Mouse (Mus musculus) T-helper 1 cell (primary cell): ENCODE data around the gene Ccdc85b.

ENCODE experiments used
- in situ Hi-C: fragments of 300-600 bp; cut with MboI, MseI; formaldehyde crosslinking; loops from one replicate; pipeline ENCODE4 v1.15.1; 2025; ENCODE audit warnings: high pct_unique_total_duplicates

The Ccdc85b gene

GRCm38 (mm10) chr19:5481398-5481797 is 23.7 kb upstream of the Ccdc85b start:
- in situ Hi-C loops: no loop called here

DNA sequence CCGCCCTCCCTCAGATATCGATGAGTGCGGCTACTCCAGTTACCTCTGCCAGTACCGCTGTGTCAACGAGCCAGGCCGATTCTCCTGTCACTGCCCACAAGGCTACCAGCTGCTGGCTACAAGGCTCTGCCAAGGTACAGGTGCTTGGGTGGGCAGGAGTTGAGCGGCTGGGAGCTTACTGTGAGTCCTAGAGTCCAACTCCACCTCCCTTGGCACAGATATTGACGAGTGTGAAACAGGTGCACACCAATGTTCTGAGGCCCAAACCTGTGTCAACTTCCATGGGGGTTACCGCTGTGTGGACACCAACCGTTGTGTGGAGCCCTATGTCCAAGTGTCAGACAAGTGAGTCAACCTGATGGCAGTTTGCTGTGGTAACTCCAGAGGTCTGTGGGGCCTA is 22.3 kb upstream of the Ccdc85b start:
- in situ Hi-C loops: no loop called here

GRCm38 (mm10) chr19:5477668-5478300 is 20.1 kb upstream of the Ccdc85b start:
- in situ Hi-C loops: no loop called here

DNA sequence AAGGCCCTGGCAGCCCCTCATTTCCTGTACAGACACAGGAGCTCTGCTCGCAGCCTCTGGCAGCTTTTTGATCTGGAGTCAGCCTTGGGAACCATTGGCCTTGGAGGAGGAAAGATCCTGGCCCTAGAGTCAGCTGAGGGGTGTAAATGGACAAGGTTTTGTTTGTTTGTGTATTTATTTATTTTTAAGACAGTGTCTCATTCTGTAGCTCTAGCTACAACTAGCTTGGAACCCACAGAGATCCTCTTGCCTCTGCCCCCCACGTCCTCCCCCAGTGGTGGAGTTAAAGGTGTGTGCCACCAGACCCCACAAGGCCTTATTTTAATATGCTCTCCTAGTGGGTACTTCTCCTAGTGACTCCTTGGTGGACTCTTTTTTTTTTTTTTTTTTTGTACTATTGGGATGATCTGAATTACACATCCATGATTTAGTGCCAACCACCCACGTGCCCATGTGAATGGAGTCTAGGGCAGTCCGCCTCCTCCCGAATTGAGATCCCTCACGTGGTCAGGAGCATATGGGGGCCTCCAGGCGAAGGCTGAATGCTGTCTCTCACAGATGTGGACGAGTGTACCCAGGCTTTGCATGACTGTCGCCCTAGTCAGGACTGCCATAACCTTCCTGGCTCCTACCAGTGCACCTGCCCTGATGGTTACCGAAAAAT is 19.4 kb upstream of the Ccdc85b start:
- in situ Hi-C loops: no loop called here

DNA sequence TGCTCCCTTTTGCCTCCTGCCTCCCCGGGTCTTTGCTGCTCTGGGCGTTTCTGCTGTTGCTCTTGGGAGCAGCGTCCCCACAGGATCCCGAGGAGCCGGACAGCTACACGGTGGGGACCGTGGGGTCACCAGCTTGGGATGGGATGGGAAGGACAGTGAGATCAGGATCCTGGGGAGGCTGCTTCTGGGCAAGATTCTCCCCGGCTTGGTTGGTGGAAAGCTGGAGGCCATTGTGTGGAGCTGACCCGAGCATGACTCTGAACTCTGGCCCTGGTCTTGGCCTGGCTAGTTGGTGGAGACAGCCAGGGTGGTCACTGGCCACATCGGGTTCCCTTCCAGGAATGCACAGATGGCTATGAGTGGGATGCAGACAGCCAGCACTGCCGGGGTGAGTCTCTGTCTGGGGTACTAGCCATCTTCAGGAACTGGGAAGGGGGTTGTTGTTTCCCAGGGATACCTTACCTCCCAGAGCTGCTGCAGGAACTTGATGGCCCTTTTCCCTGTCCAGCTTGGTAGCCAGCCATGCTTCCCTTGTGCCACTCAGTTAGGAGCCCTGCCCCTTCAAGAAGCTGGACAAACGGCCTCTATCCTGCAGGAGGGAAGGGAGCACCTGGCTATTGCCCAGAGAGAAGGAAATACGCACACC is 17.5 kb upstream of the Ccdc85b start:
- in situ Hi-C loops: no loop called here

- in situ Hi-C loops: no loop called here
Observed at GRCm38 (mm10) chr19:5474281-5475068, 16.8 kb upstream of the Ccdc85b start.

- in situ Hi-C loops: no loop called here
Observed at GRCm38 (mm10) chr19:5473720-5474119, 16.0 kb upstream of the Ccdc85b start, which contains the start of gene Efemp2. TSS of gene Efemp2 (plus strand) at chr19:5473954.

- in situ Hi-C loops: no loop called here
Observed at GRCm38 (mm10) chr19:5472857-5473256, 15.2 kb upstream of the Ccdc85b start.

DNA sequence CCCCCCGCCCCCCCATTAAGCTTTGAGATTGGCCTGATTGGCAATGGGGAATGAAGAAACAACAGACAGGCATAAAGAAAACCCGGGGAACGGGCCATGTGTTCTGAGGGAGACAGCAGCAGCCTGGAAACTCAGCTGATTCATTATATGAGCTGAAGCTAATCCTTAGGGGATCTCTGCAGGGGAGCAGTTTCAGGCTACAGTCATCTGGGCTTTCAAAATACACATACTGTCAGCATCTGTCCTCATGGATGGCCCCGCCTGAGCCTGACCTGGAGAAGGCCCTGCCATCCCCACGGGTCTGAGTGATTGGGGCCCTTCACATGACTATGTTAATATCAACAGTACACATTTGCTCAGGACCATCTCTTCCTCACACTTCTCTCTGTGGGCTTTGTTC is 14.2 kb upstream of the Ccdc85b start:
- in situ Hi-C loops: no loop called here

- in situ Hi-C loops: no loop called here
Observed at GRCm38 (mm10) chr19:5468374-5468773, 10.7 kb upstream of the Ccdc85b start, which contains the start of gene Ctsw. TSS of gene Ctsw (minus strand) at chr19:5468507.

GRCm38 (mm10) chr19:5466916-5467500 is 9.3 kb upstream of the Ccdc85b start:
- in situ Hi-C loops: no loop called here

DNA sequence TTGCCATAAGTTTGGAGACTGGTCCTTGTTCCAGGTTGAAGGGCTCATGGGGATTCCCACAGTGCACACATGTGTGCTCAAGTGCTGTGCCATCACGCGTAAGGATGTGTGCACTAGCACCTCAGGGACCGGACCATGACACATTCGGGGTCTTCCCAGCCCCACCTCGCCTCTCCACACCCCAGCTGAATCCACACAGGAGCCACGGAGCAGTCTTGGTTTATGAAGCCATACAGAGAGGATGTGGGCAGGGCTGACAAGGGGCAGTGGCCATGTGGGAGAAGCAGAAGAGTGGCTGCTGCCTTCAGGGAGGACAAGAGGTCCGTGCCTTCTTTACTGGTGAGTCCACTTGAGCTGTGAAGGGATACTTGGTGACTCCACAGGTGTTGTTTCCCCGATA is 7.3 kb upstream of the Ccdc85b start:
- in situ Hi-C loops: no loop called here

DNA sequence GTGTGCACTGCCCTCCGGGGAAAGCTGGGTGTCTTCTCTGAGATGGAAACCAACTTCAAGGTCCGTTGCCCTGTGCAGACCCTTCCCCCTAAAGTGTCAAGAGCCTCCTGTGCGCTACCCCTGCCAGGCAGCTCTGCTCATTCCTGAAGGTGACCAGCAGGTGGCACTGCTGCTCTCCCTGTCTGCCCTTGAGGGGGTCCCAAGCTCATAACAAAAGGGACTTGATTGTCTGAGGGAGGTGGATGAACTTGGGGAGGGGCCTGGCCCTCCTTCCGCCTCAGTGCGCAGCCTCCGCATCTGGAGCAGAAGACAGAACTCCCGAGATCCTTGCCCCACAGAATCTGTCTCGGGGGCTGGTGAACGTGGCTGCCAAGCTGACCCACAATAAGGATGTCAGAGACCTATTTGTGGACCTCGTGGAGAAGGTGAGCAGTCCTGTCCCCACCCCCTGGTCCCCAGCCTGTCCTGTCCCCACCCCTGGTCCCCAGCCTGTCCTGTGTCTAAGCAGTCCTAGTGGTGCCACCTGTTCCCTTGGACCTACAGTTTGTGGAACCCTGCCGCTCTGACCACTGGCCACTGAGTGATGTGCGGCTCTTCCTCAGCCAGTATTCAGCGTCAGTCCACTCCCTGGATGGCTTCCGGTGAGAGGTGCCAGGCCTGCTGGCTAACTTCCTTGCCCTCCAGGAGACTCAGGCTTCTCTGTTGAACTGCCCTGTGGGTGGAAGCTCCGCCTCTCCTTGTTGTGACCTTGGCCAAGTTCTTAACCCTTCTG is 6.3 kb upstream of the Ccdc85b start:
- in situ Hi-C loops: no loop called here

- in situ Hi-C loops: no loop called here
Observed at GRCm38 (mm10) chr19:5463212-5463611, 5.5 kb upstream of the Ccdc85b start.

DNA sequence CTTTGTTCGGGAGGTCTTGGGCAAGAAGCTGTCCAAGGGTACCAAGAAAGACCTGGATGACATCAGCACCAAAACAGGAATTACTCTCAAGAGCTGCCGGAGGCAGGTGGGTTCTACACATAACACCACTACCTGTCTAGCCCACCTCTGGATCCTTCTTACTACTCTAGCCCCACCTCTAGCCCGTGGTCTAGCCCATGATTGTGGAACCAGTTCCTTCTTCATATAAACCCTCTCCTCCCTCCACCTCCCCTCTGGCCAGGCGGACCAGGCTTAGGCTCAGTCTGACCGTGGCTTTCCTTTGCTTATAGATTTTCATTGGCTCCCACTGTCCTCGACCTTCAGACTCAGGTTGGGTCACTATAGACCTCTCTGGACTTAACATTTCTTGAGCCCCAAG is 3.7 kb upstream of the Ccdc85b start:
- in situ Hi-C loops: no loop called here

DNA sequence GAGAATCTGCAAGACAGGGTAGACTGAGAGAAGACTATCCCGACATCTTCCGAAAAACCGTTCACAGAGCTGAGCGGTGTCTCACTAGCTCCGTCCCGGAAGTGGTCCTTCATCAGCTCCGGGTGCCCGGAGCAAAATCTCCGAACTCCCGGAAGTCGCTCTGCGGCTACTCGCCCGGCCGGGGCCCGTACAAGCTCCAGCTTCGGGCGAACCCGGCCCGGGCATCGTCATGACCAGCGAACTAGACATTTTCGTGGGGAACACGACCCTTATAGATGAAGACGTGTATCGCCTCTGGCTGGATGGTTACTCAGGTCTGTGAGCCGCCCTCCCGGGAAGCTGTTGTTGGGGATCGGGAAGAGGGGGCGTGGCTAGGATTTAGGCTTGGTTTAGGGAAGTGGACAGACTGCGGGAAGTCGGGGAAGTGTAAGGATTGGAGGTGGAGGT is 2.8 kb upstream of the Ccdc85b start, which contains the start of gene Fibp:
TSS of gene Fibp (plus strand) at position 151 of the 447 bp plus-strand sequence.
- in situ Hi-C loops: no loop called here

- in situ Hi-C loops: no loop called here
Observed at GRCm38 (mm10) chr19:5459896-5460295, 2.2 kb upstream of the Ccdc85b start.

DNA sequence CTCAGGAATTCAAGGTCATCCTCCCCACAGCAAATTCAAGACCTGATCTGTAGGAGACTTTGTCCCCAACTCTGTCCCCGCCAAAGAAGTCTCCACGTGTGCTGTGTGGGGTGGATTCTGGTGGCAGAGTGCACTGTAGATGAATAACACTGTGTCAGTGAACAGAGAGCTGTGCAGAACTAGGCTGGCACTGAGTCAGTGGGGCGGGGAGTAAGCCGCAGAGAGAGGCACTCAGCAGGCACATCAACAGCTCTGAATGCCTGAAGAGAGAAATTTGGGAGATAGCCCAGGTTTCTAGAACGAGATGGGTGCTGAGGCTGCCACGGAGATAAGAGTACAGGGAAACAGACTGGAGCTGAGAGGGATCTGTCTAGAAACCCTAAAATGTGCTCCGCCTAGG is 1.3 kb upstream of the Ccdc85b start:
- in situ Hi-C loops: no loop called here

GRCm38 (mm10) chr19:5456922-5457745 is 560 bp downstream of the Ccdc85b start:
- in situ Hi-C loops: no loop called here
